Comparison of ENCODE assay signal across 10 mouse cellular contexts in the genomic region with DNA sequence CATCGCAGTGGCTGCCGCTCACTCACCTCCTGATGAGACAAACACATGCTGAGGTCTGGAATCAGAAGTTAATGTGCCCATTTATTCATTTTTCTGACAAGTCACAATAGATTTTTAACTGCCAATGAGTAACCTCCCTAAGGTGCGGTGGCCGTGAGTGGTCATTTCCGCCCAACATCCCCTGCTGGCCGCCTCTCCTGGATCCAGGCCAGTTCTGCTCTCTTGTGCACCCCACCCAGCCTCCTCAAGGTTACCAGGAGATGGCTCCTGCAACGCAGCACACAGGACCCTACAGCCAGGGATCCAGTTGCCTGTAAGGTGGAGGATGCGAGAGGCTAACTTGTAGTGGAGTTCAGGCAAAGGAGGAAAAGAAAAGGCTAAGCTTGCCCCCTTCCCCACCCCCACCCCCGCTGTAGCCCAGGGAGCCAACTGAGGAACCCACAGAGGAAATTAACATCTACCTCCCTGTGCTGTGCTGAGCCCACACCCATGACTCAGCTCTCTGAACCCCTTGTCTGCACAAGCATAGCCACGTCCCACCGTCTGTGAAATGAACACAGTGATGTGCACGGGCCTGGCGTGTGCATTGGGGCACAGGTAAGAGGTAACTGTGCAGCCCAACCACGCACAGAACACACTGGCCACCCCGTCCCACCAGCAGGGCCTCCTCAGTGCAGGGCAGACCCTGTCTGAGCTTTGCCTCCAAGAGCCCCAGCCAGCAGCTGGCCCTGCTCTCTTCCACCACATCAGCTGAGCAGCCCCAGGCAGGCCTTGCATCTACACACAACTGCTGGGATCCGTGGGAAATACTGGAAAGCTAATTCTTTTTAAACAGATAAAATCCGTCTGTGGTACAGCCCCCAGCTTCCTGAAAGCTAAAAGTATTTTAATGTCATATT.
DNase-seq lines count a peak whose midpoint lies in the region; ATAC-seq and TF ChIP-seq lines count a peak whose summit lies in the region.
"Had no signal": no experiment of that assay in that cellular context is flagged by ENCODE, and none has a peak within 500 bp of the region (broad histone marks: within the 10 kb centered on the region; RNA-seq: fewer than 3 reads in every experiment).

No protein-coding gene starts in this region.

- H3K4me2 ChIP-seq in liver, embryonic 11.5 days: no peak overlapping the region
- no peak overlapping the region for H3K4me2 ChIP-seq in liver, postnatal 0 days (ENCODE audit: low read depth, low read length)
- no peak overlapping the region for H3K4me2 ChIP-seq in embryonic facial prominence, embryonic 14.5 days (ENCODE audit: low read depth, low read length)
- H3K4me2 ChIP-seq in heart, embryonic 16.5 days (ENCODE audit: low read depth, low read length): no peak overlapping the region
- H3K4me2 ChIP-seq: forebrain, embryonic 12.5 days had no signal

- no peak for ATAC-seq in liver, embryonic 11.5 days (replicated peaks; ENCODE audit: low FRiP score)
- ATAC-seq in liver, postnatal 0 days: no peak
- peak; percentile 68 for ATAC-seq in embryonic facial prominence, embryonic 14.5 days (ENCODE audit: low read depth)
- 0 out of 2 replicates have a peak, but pooled peaks have one; percentile 46 for ATAC-seq in heart, embryonic 16.5 days (replicated peaks; ENCODE audit: extremely low read depth, insufficient read depth, low FRiP score)
- ATAC-seq in megakaryocyte-erythroid progenitor cell, adult 5-6 weeks (replicated peaks; ENCODE audit: low FRiP score, low TSS enrichment, poor library complexity, severe bottlenecking): 0 out of 2 replicates have a peak, but pooled peaks have one; percentile 13

- H3K9ac ChIP-seq in liver, embryonic 11.5 days (ENCODE audit: low read depth, low read length): no peak overlapping the region
- H3K9ac ChIP-seq in liver, postnatal 0 days (replicated peaks): no peak overlapping the region
- no peak overlapping the region for H3K9ac ChIP-seq in embryonic facial prominence, embryonic 14.5 days (ENCODE audit: low read depth, low read length)
- H3K9ac ChIP-seq in heart, embryonic 16.5 days (ENCODE audit: low read length): no peak overlapping the region
- H3K9ac ChIP-seq: forebrain, embryonic 12.5 days had no signal

- no peak for TF ChIP-seq CTCF in liver, postnatal 0 days (IDR thresholded peaks at IDR 0.05; ENCODE audit: low read depth)
- no peak for TF ChIP-seq CTCF in layer of hippocampus, adult 2 months (conservative IDR thresholded peaks at IDR 0.05)

- no peak overlapping the region for H3K4me3 ChIP-seq in liver, embryonic 11.5 days (ENCODE audit: low read depth, low read length)
- no peak overlapping the region for H3K4me3 ChIP-seq in liver, postnatal 0 days (ENCODE audit: low read depth, low read length)
- H3K4me3 ChIP-seq in embryonic facial prominence, embryonic 14.5 days (ENCODE audit: low read depth, low read length): no peak overlapping the region
- no peak overlapping the region for H3K4me3 ChIP-seq in heart, embryonic 16.5 days (ENCODE audit: low read length)
- no peak overlapping the region for H3K4me3 ChIP-seq in layer of hippocampus, adult 2 months
- H3K4me3 ChIP-seq: forebrain, embryonic 12.5 days had no signal

- no peaks in the 10 kb centered on the region for H3K36me3 ChIP-seq in liver, embryonic 11.5 days (ENCODE audit: control insufficient read depth, insufficient read depth, low read length)
- peaks cover 5% of the 10 kb centered on the region; the same call in 1 of the 2 replicates for H3K36me3 ChIP-seq in liver, postnatal 0 days (replicated peaks; ENCODE audit: insufficient read depth, low read length)
- H3K36me3 ChIP-seq in embryonic facial prominence, embryonic 14.5 days (ENCODE audit: control insufficient read depth, insufficient read depth, low read length): peaks cover 29% of the 10 kb centered on the region
- H3K36me3 ChIP-seq in heart, embryonic 16.5 days (ENCODE audit: control insufficient read depth, insufficient read depth): no peaks in the 10 kb centered on the region

- DNase-seq in liver, embryonic 11.5 days (ENCODE audit: low spot score): no peak
- DNase-seq in liver, postnatal 0 days: no peak
- peak; percentile 65 for DNase-seq in embryonic facial prominence, embryonic 14.5 days (ENCODE audit: low spot score)
- no peak for DNase-seq in cerebellum, postnatal 14 days
- no peak for DNase-seq in layer of hippocampus, adult 2 months (ENCODE audit: low spot score in 2 of 2)
- DNase-seq in urinary bladder, postnatal 25 days (ENCODE audit: low spot score): no peak
- DNase-seq: cerebellum, adult 11 months had no signal

- TF ChIP-seq EP300 in liver, postnatal 0 days (IDR thresholded peaks at IDR 0.05; ENCODE audit: low read depth): no peak

- H3K27ac ChIP-seq in liver, embryonic 11.5 days (ENCODE audit: low read depth, low read length): peak overlapping the region; percentile 11; the same call in 1 of the 2 replicates
- no peak overlapping the region for H3K27ac ChIP-seq in liver, postnatal 0 days (ENCODE audit: low read depth)
- no peak overlapping the region for H3K27ac ChIP-seq in embryonic facial prominence, embryonic 14.5 days (replicated peaks; ENCODE audit: low read depth, low read length)
- H3K27ac ChIP-seq in heart, embryonic 16.5 days (ENCODE audit: low read length): no peak overlapping the region
- H3K27ac ChIP-seq in layer of hippocampus, adult 2 months: no peak overlapping the region
- H3K27ac ChIP-seq: forebrain, embryonic 12.5 days had no signal

- H3K4me1 ChIP-seq in liver, embryonic 11.5 days (replicated peaks; ENCODE audit: control insufficient read depth, insufficient read depth, low read length): peaks cover 6% of the 10 kb centered on the region
- peaks cover 10% of the 10 kb centered on the region for H3K4me1 ChIP-seq in liver, postnatal 0 days (ENCODE audit: insufficient read depth)
- 0 out of 2 replicates have a peak, but pooled peaks cover 6% of the 10 kb centered on the region for H3K4me1 ChIP-seq in embryonic facial prominence, embryonic 14.5 days (ENCODE audit: control insufficient read depth, insufficient read depth, low read length)
- H3K4me1 ChIP-seq in heart, embryonic 16.5 days (ENCODE audit: control insufficient read depth, insufficient read depth, low read length): peaks cover 14% of the 10 kb centered on the region

- no peaks in the 10 kb centered on the region for H3K27me3 ChIP-seq in liver, embryonic 11.5 days (replicated peaks; ENCODE audit: control insufficient read depth, insufficient read depth, low read length)
- no peaks in the 10 kb centered on the region for H3K27me3 ChIP-seq in liver, postnatal 0 days (ENCODE audit: insufficient read depth, low read length)
- no peaks in the 10 kb centered on the region for H3K27me3 ChIP-seq in embryonic facial prominence, embryonic 14.5 days (replicated peaks; ENCODE audit: control insufficient read depth, insufficient read depth, low read length)
- H3K27me3 ChIP-seq in heart, embryonic 16.5 days (ENCODE audit: control insufficient read depth, insufficient read depth, low read length): no peaks in the 10 kb centered on the region
- H3K27me3 ChIP-seq: forebrain, embryonic 12.5 days had no signal

- WGBS in liver, embryonic 11.5 days: 62% methylated on average over 17 of the region's 17 CpGs
- WGBS in liver, postnatal 0 days (ENCODE audit: insufficient replicate concordance): 55% methylated on average over 17 of the region's 17 CpGs
- 59% methylated on average over 17 of the region's 17 CpGs for WGBS in embryonic facial prominence, embryonic 14.5 days
- 64% methylated on average over 17 of the region's 17 CpGs for WGBS in heart, embryonic 16.5 days

- no peaks in the 10 kb centered on the region for H3K9me3 ChIP-seq in liver, embryonic 11.5 days (ENCODE audit: control insufficient read depth, low read length)
- no peaks in the 10 kb centered on the region for H3K9me3 ChIP-seq in liver, postnatal 0 days (ENCODE audit: low read length)
- H3K9me3 ChIP-seq in embryonic facial prominence, embryonic 14.5 days (ENCODE audit: control insufficient read depth, low read length): no peaks in the 10 kb centered on the region
- no peaks in the 10 kb centered on the region for H3K9me3 ChIP-seq in heart, embryonic 16.5 days (replicated peaks; ENCODE audit: control insufficient read depth, low read length)
- H3K9me3 ChIP-seq: forebrain, embryonic 12.5 days had no signal

Comparison
In these comparisons a context has a peak if more than half of its experiments do, and no peak if none do; other contexts are left out.
1. ATAC-seq: peak in embryonic facial prominence, embryonic 14.5 days (single experiment), heart, embryonic 16.5 days (single experiment) and megakaryocyte-erythroid progenitor cell, adult 5-6 weeks (single experiment); none in liver, embryonic 11.5 days (single experiment) and liver, postnatal 0 days (single experiment).